Mouse (Mus musculus): Measurements from ENCODE around the gene Acbd5.
"Not testable (repeated sequence)": the region's sequence is repeated elsewhere in the genome, so short reads cannot be mapped to it uniquely, and the experiment has no call there.

Acbd5 gene

GRCm38 (mm10) chr2:23067552-23068369 lies at the start of gene Acbd5:
Gene Acbd5 (plus strand): TSS chr2:23068167.
- DNase-seq (ENCODE audit: low read depth) = peak; percentile 96

- no peak for DNase-seq (ENCODE audit: low read depth)
Observed at GRCm38 (mm10) chr2:23019170-23019569, 48.8 kb upstream of the Acbd5 start.

- no peak for DNase-seq (ENCODE audit: low read depth)
Observed at GRCm38 (mm10) chr2:23021320-23021719, 46.6 kb upstream of the Acbd5 start.

- DNase-seq (ENCODE audit: low read depth) = no peak
Observed at GRCm38 (mm10) chr2:23021721-23022120, 46.2 kb upstream of the Acbd5 start.

GRCm38 (mm10) chr2:23023023-23023422 lies 44.9 kb upstream of the Acbd5 start:
- no peak for DNase-seq (ENCODE audit: low read depth)

- DNase-seq (ENCODE audit: low read depth) = no peak
Observed at GRCm38 (mm10) chr2:23023714-23024282, 44.2 kb upstream of the Acbd5 start.

- peak; percentile 20 for DNase-seq (ENCODE audit: low read depth)
Observed at GRCm38 (mm10) chr2:23026379-23026778, 41.6 kb upstream of the Acbd5 start.

GRCm38 (mm10) chr2:23028826-23029225 lies 39.1 kb upstream of the Acbd5 start:
- no peak for DNase-seq (ENCODE audit: low read depth)

GRCm38 (mm10) chr2:23030631-23031030 lies 37.3 kb upstream of the Acbd5 start:
- DNase-seq (ENCODE audit: low read depth) = no peak

GRCm38 (mm10) chr2:23034692-23035435 lies 33.1 kb upstream of the Acbd5 start:
- DNase-seq (ENCODE audit: low read depth) = no peak

- no peak for DNase-seq (ENCODE audit: low read depth)
Observed at GRCm38 (mm10) chr2:23035467-23035866, 32.5 kb upstream of the Acbd5 start.

- peak; percentile 45 for DNase-seq (ENCODE audit: low read depth)
Observed at GRCm38 (mm10) chr2:23039082-23040000, 28.6 kb upstream of the Acbd5 start.

GRCm38 (mm10) chr2:23040001-23040646 lies 27.8 kb upstream of the Acbd5 start, which contains the start of gene Abi1:
Gene Abi1 (minus strand): TSS chr2:23040241.
- DNase-seq (ENCODE audit: low read depth) = peak; percentile 96

GRCm38 (mm10) chr2:23040690-23041089 lies 27.3 kb upstream of the Acbd5 start:
- DNase-seq (ENCODE audit: low read depth) = not testable (repeated sequence)

GRCm38 (mm10) chr2:23041457-23041856 lies 26.5 kb upstream of the Acbd5 start:
- DNase-seq (ENCODE audit: low read depth) = no peak

- no peak for DNase-seq (ENCODE audit: low read depth)
Observed at GRCm38 (mm10) chr2:23042189-23042588, 25.8 kb upstream of the Acbd5 start.

GRCm38 (mm10) chr2:23045703-23046102 lies 22.3 kb upstream of the Acbd5 start:
- DNase-seq (ENCODE audit: low read depth) = no peak

- no peak for DNase-seq (ENCODE audit: low read depth)
Observed at GRCm38 (mm10) chr2:23048006-23048405, 20.0 kb upstream of the Acbd5 start.

GRCm38 (mm10) chr2:23051890-23052289 lies 16.1 kb upstream of the Acbd5 start:
- DNase-seq (ENCODE audit: low read depth) = no peak

- DNase-seq (ENCODE audit: low read depth) = no peak
Observed at GRCm38 (mm10) chr2:23052523-23052922, 15.4 kb upstream of the Acbd5 start.

- no peak for DNase-seq (ENCODE audit: low read depth)
Observed at GRCm38 (mm10) chr2:23068370-23068737, 387 bp downstream of the Acbd5 start.

All from c-Kit-positive CD71-positive TER-119-negative erythroid progenitor cells, embryonic 14.5 days (primary cell).